Mouse (Mus musculus) spleen, adult 18-20 months (tissue): ENCODE results near the gene Wrap73.

ENCODE experiments used
- DNase-seq, 2 experiments: peaks; one replicate each; pipeline ENCODE4 v3.0.0; 2022; ENCODE audit warnings: mixed read lengths in 2 of 2

Wrap73 gene

DNA sequence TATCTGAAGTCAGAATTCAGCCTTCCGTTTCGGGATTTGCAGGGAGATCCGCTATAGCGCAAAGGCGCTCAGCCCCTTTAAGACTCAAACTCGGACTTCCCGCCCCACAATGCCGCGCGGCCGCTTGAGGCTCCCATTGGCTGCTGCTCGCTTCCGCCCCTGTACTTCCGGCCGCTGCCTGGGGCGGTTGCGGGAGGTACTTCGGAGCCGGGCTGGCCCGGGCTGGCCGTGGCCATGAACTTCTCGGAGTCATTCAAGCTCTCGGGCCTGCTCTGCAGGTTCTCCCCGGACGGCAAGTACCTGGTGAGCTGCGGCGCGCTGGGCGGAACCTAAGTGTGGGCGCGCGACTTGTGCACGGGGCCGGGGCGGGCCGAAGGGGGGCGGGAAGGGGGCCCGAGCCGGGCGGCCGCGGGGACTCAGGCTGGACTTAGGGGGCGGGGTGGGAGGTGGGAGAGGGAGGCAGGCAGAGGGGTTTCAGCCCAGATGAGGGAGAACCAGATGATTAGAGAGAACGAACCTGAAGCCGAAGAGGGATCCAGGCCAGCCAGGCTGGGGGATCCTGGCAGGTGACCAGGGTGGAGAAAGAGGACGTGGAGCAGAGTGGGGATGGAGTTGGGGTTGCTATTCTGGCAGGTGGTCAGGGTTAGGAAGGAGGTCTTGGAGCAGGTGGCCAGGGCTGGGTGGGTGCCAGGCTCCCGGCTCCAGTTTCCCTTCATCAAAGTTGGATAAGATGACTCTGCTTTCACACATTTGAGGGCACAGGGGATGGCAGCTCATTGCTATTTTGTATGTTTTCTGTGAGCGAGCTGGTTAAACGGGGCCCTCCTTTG is at the start of gene Wrap73:
Gene Wrap73, plus strand, starts transcription at position 162 of the 830 bp plus-strand sequence.
- DNase-seq, result peak; percentile 73 to 83

DNA sequence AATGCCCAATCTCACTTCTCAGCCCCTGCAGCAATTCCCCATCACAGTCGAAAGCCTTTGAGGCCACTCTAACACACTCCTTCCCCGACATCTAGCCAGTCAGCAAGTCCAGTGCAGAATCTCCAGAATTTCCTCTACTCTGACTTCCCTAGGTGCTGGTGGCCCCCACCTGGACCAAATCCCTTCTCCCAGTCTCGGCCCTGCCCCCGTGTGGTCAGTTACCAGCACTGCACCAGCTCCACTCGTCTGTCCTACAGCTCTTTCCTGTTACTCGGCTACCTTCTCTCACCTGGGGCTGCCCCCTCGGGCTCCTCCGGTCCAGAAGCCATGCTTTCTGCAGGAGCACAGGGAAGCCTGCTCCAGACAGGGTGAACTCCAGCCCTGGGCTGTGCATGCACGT is 49.0 kb upstream of the Wrap73 start:
- DNase-seq, result peak; percentile 13 to 55

DNA sequence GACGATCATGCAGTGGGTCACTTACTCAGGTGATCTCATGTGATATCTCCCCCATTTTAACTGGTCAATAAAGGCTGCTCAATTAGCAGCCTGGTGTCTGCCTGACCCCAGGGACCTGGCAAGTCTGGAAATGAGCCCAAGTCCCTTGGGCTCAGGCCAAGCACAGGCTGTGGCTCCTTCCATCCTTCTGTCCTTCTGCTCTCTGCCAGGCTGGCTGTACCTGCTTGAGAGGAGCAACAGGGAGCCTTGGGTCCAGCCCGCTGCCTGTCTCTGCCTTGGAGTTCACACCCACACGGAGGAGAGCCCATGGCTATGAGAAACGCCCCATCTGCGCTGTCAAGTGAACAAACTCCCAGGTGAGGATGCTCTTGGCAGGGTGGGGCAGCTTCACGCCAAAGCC is 46.1 kb upstream of the Wrap73 start:
- DNase-seq, result no peak

DNA sequence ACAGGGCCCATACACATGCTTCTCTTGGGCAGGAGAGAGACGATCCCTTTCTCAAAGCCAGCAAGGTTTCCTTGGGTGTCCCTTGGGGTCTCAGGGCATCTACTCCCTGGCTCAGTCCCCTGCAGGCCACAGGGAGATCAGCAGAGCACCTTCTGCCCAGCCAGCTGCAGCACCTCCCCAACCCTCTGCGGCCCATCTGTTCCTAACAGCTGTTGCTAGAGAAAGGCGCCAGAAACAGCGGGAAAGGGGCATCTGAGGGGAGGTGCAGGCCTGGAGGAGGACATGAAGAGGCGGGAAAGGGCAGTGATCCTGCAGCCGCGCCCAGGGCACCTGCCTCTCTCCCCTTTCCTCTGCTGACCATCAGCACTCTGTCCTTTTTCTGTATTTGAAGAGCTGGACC is 42.8 kb upstream of the Wrap73 start:
- DNase-seq, result no peak

DNA sequence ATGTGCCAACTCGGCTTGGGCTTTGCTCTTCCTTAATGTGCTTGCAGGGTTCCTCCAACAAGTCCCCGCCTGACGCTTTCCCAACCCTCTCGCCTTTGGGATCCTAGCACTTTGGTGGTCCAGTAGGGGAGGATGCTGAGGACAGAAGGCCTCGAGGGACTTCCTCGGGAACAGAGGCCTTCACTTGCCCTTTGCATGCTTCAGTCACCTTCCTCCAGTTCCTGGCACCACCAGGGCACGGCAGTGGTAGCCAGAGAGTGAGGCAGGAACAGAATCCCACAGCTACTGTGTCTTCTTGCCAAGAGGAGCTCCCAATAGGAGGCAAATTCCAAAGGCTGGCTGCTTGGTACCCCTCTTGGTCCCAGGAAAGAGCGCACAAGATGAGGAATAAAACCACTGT is 38.8 kb upstream of the Wrap73 start:
- DNase-seq, result no peak

DNA sequence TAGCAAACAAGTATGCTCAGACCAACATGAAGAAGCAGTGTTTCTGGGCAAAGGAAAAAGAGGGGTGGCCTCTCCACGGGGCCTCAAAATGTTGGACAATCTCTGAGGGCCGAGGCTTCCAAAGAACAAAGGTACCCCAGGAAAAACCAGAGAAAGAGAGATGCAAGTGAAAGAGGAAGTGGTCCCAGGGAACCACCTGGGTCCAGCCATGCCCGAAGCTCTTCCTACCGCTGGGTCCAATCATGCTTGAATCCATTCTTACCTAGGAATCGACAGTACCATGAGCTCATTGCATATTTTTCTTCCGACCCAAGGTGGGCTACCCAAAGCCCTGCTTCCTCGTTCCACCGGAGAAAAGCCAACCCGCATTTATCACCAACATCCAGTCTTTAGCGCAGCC is 38.3 kb upstream of the Wrap73 start:
- DNase-seq, result no peak

DNA sequence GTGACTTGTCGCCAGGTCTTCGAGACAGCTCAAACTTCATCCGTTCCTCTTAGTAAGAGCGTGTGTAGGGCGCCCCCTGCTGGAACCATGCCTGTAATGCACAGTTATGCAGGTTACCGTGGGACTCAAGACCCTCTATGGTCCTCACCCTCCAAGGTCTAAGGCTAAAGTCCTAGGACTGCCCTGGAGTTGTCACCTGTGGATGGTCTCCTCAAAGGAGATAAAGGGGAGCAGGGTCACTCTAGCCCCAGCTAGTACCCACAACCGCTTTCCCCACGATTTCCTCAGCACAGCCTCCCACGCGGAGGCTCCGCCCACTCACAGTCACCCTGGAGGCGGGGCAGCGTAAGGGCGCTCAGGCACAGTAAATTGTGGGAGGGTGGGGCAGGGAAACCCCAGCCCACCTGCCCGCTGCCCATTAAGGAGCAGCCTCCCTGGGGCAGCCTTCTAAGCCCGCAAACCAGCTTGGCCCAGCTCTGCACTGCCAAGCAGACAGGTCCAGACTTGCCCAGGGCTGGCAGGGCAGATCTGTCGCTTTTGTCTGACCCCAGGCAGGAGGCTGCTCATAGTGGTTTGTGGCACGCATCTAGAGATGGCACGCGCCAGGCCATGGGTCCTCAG is 36.7 kb upstream of the Wrap73 start:
- peak in 1 of 2 experiments; percentile 56 for DNase-seq

DNA sequence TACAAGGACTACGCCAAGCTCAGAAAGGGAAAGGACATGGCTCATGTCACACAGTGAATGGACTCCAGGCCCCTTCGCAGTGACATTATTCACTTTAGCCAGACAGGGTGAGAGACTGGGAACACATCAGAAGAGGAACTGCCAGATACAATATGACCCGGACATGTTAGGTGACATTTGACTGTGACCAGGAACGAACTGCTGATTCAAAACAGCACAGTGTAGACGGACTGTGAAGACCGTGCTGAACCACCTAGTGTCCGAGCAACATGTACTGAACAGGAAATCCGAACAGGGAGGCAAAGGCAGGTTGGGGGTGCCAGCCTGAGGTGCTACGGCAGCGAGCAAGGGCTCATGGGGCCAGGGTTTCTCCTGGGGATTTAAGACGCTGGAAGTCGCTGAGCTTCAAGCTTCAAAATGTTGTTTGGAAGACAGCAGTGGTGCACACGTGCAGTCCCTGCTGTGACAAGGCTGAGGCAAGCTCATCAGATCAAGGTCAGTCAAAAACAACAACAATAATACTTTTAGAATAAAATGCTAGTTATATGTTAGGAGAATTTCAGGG is 35.6 kb upstream of the Wrap73 start:
- no peak for DNase-seq

DNA sequence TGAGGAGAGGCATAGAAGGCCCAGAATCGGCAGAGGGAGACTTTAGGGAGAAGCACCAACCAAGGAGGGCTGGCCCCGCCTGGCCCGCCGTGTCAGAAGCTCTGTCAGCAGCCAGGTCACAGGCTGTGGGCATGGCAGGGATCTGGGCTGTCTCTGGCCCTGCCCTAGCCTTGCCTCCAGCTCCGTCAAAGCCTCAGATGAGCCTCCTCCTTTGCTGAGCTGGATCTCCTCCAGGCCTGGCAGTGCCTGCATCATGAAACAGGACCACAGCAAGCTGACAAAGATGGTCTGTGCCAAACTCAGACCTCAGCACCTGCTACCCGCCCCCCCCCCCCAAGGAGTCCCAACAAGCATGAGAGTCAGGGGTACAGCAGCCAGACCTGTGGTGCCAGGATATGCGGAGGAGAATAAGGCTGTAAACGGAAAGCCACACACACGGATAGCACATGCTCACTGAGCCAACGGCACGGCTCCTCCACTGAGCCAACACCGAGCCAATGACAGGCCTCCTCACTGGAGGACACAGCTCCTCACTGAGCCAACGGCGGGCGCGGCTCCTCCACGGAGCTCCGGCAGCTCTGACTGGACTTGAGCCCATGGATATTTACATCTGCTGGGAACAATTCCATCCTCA is 32.8 kb upstream of the Wrap73 start:
- no peak for DNase-seq

DNA sequence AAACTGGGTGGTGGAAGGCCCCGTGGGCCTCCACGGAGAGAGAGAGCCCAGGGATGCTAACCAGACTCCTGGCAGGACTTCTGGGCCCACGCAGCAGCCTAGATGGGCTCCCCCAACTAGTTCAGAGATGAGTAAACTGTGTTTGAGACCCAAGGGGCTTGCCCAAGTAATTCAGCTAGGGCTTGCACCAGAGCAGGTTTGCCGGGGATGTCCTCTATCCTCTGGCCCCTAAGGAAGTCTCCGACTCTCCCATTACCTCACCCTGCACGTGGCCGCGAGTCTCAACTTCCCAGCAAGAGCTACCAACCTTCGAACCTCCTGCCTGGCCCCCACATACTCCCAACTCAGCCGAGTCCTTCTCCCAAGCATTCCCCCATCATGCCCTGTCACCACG is 32.3 kb upstream of the Wrap73 start:
- DNase-seq, result no peak

DNA sequence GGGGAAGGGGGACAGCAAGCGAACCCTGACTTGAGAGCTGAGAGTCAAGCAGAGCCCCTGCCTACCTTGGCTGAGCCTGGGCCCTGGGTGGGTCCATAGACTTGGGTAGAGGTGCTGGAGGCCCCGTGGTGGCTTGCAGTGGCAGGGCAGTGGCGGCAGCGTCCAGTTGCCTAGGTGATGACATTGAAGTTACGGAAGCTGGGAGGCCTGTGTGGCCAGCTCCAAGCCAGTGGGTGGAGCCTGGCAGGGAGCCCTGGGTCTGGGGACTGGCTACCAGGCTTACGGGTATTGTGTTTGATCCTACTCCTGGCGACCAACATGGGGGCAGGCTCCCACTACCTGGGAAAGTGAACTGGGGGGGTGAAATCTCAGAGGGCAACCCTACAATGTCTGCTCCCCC is 25.8 kb upstream of the Wrap73 start:
- DNase-seq, result no peak

DNA sequence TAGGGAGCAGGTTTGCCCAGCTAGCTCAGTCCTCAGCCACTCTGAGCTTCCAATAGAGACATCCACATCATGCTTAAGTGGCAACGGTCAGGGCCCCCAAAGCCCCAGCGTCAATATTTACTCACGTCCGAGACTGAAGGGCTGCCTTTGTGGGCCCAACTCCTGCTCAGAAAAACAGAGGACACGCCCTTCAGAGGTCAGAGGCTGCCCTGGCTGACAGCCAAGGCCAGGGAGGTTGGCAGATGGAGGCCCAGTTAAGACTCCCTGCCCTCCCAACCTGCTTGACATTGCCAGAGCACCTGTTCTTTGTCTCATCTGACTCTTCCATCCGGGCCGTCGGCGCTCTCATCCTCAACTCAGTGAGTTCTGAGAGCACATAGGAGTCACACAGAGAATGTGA is 23.4 kb upstream of the Wrap73 start:
- DNase-seq, result no peak

DNA sequence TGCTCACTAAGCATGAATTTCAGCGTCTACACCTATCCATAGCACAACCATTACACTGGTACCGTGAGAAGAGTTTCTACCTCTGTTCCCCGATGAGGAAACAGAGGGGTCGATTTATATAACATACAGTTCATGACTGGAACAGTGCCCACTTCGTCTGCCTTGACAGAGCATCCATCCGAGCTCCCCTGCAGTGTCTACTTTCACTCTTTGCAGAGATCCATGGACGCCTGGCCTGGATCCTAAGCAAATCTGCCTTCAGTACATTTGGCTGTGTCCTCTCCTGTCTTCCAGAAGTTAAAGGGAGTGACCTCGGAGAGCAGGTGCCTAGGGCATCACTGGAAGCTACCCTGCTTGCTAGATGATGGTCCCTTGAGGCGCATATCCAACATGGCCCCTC is 23.0 kb upstream of the Wrap73 start:
- DNase-seq, result no peak

DNA sequence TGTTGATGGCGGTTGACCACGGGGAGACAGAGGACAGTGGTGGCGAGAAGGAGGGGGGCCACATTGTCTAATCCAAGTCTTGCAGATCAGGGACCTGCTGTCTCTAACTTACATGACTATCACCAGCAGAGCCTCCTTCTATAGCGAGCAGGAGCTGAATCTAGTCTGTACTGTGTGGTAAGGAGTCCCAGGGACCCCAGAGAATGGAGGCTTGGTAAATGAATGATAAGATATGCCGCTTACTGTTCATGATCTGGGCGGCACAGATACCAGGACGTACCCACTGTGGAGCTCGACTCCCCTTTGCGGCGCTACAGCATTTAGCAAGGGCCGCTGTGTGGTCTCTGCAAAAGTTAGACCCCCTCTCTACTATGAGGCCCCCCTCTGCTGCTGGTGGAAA is 20.4 kb upstream of the Wrap73 start:
- no peak for DNase-seq

DNA sequence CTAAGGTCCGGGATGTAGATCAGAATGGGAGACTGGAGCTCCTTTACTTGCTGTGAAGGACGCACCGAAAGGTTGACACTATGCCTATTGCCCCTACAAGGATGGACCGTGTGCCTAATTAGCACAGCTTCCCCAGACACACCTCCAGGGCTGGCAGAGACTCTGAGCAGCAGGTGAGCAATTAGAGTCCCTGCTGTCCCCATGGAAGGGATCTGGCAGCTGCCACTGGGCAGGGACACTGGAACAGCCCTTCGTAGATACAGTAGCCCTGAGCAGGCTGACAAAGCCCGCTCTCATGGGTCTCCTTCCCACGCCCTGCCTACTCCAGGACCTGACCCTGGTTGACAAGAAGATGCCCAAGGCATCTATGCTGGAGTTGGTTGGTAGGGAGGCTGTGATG is 19.8 kb upstream of the Wrap73 start:
- DNase-seq, result no peak

DNA sequence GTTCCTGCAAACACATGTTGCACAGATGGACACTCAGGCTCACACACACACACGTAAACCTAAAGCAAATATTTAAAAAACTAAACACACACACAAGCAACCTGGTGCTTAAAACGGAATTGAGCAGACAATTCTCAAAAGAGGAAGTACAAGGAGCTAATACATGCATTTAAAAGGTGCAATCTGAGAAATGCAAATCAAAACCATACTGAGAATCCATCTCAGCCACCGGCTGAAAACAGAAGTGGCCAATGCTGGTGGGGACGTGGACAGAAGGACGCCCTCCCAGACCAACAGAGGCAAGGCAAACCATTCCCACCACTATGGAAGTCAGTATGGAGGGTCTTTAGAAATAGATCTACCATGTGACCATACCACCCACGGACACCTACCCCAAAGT is 18.6 kb upstream of the Wrap73 start:
- no peak for DNase-seq

DNA sequence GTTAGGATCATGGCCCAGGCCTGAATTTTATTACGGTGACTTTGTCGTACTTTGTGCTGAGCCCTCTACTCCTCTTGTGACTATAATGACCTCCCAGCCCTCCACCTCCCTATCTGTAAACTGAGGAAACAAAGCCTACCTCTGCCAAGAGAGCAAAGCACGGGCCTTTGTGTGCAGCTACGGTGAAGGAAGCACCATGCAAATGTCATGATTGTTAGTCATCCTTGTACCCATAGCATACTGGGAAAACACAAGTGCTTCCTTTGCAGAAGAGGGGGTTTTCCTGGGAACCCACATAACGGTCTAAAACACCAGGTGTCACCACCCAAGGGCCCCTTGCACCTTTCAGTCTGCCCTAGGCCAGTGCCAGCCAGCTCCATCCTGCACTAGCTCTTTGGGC is 17.0 kb upstream of the Wrap73 start:
- no peak for DNase-seq

DNA sequence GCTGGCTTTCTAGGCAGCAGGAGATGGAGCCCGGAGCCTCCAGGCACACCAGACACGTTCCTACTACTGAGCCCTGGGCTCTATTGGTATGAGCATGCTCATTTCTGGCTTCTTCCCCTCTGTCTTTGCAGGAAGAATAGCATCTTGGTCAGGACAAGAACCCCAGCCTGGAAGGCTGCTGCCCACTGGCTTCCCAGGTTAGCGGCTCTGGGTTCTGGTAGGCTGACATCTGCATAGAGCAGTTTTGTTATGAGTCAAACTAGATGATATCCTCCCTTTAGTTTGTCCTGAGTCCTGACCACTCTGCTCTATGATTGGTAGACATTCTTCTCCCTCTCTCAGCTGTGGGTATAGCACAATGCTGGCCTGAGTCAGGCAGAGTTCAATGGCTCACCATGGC is 14.9 kb upstream of the Wrap73 start:
- no peak for DNase-seq

DNA sequence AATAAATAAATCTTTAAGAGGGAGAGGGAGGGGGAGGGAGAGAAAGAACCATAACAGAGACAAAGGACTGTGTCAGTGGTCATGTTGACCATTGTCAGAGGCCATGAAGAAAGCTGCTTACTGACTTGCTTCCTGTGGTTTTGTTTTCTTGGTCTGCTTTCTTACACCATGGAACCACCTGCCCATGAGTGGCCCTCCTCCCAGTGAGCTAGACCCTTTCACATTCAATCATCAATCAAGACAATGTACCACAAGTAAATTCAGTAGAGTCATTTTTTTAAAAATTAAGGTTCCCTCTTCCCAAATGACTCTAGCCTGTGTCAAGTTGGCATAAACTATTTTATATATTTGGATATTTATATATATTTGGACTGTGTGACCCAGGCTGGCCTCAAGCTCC is 12.2 kb upstream of the Wrap73 start:
- DNase-seq, result no peak

DNA sequence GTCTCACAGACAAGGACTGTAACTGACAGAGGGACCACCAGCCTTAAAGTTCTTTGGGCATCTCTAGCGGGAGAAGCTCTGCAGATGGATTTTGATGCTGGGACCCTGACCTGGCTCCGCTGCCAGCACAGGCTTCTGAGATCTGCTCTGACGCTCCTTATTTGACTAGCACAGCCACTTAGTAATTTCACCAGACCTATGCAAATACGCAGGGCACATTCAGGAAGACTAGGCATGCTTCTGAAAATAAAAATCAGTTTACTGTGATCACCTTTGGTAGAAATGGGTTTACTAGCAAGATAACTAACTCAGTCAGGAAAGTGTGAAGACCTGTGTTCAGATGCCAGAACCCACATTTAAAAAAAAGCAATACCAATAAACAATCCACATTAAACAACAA is 10.3 kb upstream of the Wrap73 start:
- DNase-seq, result no peak

DNA sequence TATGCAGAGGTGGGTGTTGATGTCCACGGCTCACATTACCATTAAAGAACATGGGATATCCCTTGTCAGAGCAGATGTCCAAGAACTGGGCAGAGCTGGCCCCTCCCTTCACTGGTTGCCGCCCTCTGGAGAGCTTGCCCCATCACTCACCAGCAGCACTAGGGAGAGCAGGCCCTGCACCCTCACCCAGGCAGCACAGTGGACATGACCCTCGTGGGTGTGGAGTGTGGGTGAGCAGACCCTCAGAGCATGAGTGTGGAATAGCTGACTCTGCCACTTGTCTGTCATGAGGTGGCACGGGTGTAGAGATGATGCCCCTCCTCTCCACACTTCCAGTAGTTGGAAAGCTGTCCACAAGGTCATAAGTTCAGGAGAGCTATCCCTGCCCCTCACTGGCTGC is 7.4 kb upstream of the Wrap73 start:
- no peak for DNase-seq

DNA sequence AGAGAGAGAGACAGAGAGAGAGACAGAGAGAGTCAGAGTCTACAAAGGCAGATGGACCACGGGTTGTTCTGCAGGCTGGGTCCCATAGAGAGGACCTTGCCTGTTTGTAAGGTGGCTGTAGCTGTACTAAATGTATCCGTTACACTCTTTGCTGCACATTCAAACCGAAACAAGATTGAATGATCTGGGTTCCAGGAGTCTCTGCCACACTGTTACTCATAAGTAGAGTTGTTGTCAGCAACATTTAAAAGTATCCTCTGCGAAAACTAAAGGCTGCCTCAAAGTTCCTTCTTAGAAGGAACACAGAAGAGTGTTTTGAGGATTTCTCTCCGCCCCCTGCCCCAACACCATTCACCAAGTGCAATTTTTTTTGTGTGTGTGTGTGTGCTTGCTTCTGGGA is 5.0 kb upstream of the Wrap73 start:
- no peak for DNase-seq

DNA sequence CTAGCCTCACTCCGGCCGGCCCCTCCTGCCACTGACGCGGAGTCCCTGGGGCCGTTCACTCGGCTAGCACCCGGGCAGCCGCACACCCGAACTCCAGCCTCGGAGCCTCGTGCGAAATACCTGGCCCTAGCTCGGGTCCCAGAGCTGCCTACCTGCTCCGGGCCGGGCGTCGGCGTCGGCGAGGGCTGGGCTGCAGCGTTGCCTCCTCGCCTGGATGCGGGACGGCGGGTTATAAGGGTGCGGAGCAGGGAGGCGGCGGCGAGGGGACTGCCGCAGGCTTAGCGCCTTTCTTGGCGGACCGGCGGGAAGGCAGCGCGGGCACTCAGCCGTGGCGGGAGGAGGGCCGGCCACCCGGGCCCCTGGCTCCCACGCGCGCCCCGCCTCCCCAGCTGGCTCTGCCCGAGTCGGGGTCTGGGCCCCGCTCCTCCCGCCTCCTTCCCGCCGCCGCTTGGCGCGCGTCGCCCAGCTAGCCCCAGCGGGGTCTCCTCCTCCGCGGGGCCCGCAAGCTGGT is 2.4 kb upstream of the Wrap73 start:
- peak in 1 of 2 experiments; percentile 28 for DNase-seq

DNA sequence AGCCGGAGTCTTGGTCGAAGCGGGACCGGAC is 2.2 kb upstream of the Wrap73 start, which contains the start of gene Trp73:
Gene Trp73, minus strand, starts transcription at position 27 of the 31 bp plus-strand sequence.
- DNase-seq, result no peak
